Mouse (Mus musculus): Measurements from ENCODE around the gene Plaa. TPM values are rescaled to one million over a fixed set of nuclear protein-coding genes. Genes with fewer than 3 reads are reported as not detected.

The Plaa gene
- polyA plus RNA-seq, 1 experiment from 2014 or later = 55.6 TPM

DNA sequence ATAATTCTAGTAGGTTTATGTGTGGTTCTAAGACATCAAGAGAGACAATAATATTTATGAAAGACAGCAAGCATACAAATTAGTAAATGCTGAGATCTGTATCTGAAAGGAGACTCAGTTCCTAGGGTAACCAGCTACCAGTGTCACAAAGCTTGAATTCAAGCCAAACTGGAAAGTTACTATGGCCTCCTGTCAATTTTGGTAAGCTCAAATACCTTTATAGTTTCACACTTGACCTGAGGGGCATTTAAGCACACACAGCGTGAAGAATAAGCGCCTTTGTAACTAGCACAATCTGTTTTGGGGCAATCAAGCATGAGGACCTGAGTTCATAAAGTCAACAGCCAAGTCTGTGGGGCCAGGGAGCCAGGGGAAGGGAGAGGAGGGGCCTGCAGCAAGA lies 43.8 kb downstream of the Plaa start:
- Histone ChIP-seq H3K27me3 (ENCODE audit: control insufficient read depth, insufficient read depth, low read length) (no peaks in the 10 kb centered on the region), H3K27ac (ENCODE audit: low read length) (no peak overlapping the region), H3K9ac (ENCODE audit: low read length) (no peak overlapping the region), H3K4me1 (ENCODE audit: control insufficient read depth, insufficient read depth, low read length) (peaks cover 8% of the 10 kb centered on the region), H3K9me3 (replicated peaks; ENCODE audit: control insufficient read depth, low read length) (no peaks in the 10 kb centered on the region), H3K4me2 (ENCODE audit: low read depth, low read length) (no peak overlapping the region), H3K4me3 (replicated peaks; ENCODE audit: low read length) (no peak overlapping the region), H3K36me3 (ENCODE audit: control insufficient read depth, insufficient read depth, low read length) (no peaks in the 10 kb centered on the region)
- no peak for ATAC-seq (ENCODE audit: insufficient read depth, low FRiP score)
- 63% methylated on average over 2 of the region's 2 CpGs for WGBS

GRCm38 (mm10) chr4:94557145-94557544 lies 45.9 kb downstream of the Plaa start:
- Histone ChIP-seq H3K27ac (ENCODE audit: low read length) (no peak overlapping the region), H3K4me2 (ENCODE audit: low read depth, low read length) (no peak overlapping the region), H3K36me3 (ENCODE audit: control insufficient read depth, insufficient read depth, low read length) (no peaks in the 10 kb centered on the region), H3K4me1 (ENCODE audit: control insufficient read depth, insufficient read depth, low read length) (peaks cover 8% of the 10 kb centered on the region), H3K27me3 (ENCODE audit: control insufficient read depth, insufficient read depth, low read length) (no peaks in the 10 kb centered on the region), H3K4me3 (replicated peaks; ENCODE audit: low read length) (peak overlapping the region; percentile 94; the same call in 1 of the 2 replicates), H3K9ac (ENCODE audit: low read length) (no peak overlapping the region), H3K9me3 (replicated peaks; ENCODE audit: control insufficient read depth, low read length) (no peaks in the 10 kb centered on the region)
- no peak for ATAC-seq (ENCODE audit: insufficient read depth, low FRiP score)
- WGBS = 72% methylated on average over 7 of the region's 7 CpGs

DNA sequence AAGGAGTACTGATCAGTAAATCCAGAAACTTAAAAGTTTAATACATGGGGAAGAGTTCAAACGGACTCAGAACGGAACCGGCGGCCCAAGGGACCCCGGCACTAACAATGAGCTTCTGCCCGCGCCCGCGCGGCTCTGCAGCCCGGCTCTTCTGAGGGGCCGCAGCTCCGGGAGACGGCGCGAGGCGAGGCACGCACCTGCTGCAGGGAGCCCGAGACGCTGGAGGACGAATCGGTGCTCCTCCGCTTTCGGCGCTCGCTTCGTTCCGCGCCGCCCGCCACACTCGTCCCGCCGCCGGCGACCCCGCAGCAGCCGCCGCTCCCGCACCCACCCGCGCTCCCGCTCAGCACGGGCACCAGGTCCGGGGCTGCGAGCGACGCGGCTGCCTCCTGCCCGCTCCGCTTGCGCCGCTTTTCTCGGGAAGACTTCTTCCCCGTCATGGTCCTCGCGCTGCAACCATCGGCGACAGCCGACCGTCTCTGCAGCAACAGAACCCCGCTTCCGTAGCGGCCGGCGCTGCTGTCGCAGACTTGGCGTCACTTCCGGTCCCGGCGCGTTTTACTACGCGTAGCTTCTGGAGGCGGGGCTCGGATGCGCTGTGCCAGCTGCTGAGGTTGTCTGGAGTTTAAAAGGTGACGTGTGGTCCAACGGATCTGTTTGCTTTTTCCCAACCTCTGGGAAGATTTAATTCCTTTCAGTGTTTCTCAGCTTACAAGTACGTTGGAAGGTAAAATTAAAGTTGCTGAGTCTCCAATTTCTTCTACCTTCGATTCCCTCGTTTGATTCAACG lies 46.6 kb downstream of the Plaa start, which contains the start of the genes Gm10306 and Caap1:
Gene Gm10306 (plus strand): TSS at position 282 of the 790 bp plus-strand sequence.
Gene Caap1 (minus strand): TSS at position 532 of the 790 bp plus-strand sequence.
- Histone ChIP-seq H3K9ac (ENCODE audit: low read length) (peak within 1 kb of the TSS; percentile 86), H3K27ac (ENCODE audit: low read length) (peak within 1 kb of the TSS; percentile 58; the same call in 1 of the 2 replicates), H3K4me2 (ENCODE audit: low read depth, low read length) (peak within 1 kb of the TSS; percentile 71), H3K36me3 (ENCODE audit: control insufficient read depth, insufficient read depth, low read length) (no peaks in the 10 kb centered on the region), H3K4me1 (ENCODE audit: control insufficient read depth, insufficient read depth, low read length) (peaks cover 8% of the 10 kb centered on the region), H3K4me3 (replicated peaks; ENCODE audit: low read length) (peak within 1 kb of the TSS; percentile 94), H3K9me3 (replicated peaks; ENCODE audit: control insufficient read depth, low read length) (no peaks in the 10 kb centered on the region), H3K27me3 (ENCODE audit: control insufficient read depth, insufficient read depth, low read length) (no peaks in the 10 kb centered on the region)
- WGBS = under 1% methylated on average over 83 of the region's 83 CpGs
- peak; percentile 97 for ATAC-seq (ENCODE audit: insufficient read depth, low FRiP score)

DNA sequence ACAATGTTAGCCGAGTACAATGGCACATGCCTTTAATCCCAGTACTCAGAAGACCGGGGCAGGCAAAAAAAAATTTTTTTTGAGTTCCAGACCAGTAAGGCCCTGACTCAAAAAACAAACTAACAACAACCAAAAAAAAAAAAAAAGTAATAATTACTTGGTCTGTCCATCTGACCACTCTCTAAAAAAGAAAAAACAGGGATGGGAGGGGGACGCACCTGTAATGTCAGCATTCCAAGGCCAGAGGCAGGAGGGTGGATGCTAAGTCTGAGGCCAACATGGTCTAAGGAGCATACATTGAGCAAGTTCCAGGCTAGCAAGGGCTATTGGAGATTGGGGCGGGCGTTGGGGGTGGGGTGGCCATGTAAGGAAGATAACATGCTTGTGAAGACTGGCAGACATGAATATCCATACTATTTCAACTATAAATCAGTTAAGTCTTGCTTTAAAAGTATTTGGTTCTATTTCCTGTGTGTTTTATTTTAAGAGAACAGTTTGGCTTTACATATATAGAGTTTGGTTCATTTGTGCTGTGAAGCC lies 48.0 kb downstream of the Plaa start:
- Histone ChIP-seq H3K9ac (ENCODE audit: low read length) (no peak overlapping the region), H3K27me3 (ENCODE audit: control insufficient read depth, insufficient read depth, low read length) (no peaks in the 10 kb centered on the region), H3K4me3 (replicated peaks; ENCODE audit: low read length) (no peak overlapping the region), H3K4me1 (ENCODE audit: control insufficient read depth, insufficient read depth, low read length) (peaks cover 8% of the 10 kb centered on the region), H3K36me3 (ENCODE audit: control insufficient read depth, insufficient read depth, low read length) (no peaks in the 10 kb centered on the region), H3K9me3 (replicated peaks; ENCODE audit: control insufficient read depth, low read length) (no peaks in the 10 kb centered on the region), H3K27ac (ENCODE audit: low read length) (no peak overlapping the region), H3K4me2 (ENCODE audit: low read depth, low read length) (no peak overlapping the region)
- 82% methylated on average over 5 of the region's 5 CpGs for WGBS
- ATAC-seq (ENCODE audit: insufficient read depth, low FRiP score) = no peak

GRCm38 (mm10) chr4:94544321-94544720 lies 58.7 kb downstream of the Plaa start:
- Histone ChIP-seq H3K9ac (ENCODE audit: low read length) (no peak overlapping the region), H3K4me1 (ENCODE audit: control insufficient read depth, insufficient read depth, low read length) (no peaks in the 10 kb centered on the region), H3K27ac (ENCODE audit: low read length) (no peak overlapping the region), H3K27me3 (ENCODE audit: control insufficient read depth, insufficient read depth, low read length) (no peaks in the 10 kb centered on the region), H3K9me3 (replicated peaks; ENCODE audit: control insufficient read depth, low read length) (no peaks in the 10 kb centered on the region), H3K4me3 (replicated peaks; ENCODE audit: low read length) (no peak overlapping the region), H3K36me3 (ENCODE audit: control insufficient read depth, insufficient read depth, low read length) (no peaks in the 10 kb centered on the region), H3K4me2 (ENCODE audit: low read depth, low read length) (no peak overlapping the region)
- no peak for ATAC-seq (ENCODE audit: insufficient read depth, low FRiP score)
- 83% methylated on average over 7 of the region's 7 CpGs for WGBS

GRCm38 (mm10) chr4:94543041-94543440 lies 60.0 kb downstream of the Plaa start:
- no peaks in the 10 kb centered on the region for H3K4me1 ChIP-seq (ENCODE audit: control insufficient read depth, insufficient read depth, low read length)
- no peaks in the 10 kb centered on the region for H3K36me3 ChIP-seq (ENCODE audit: control insufficient read depth, insufficient read depth, low read length)
- H3K27ac ChIP-seq (ENCODE audit: low read length) = no peak overlapping the region
- H3K4me2 ChIP-seq (ENCODE audit: low read depth, low read length) = no peak overlapping the region
- H3K27me3 ChIP-seq (ENCODE audit: control insufficient read depth, insufficient read depth, low read length) = no peaks in the 10 kb centered on the region
- WGBS = 92% methylated on average over 4 of the region's 4 CpGs
- H3K9me3 ChIP-seq (replicated peaks; ENCODE audit: control insufficient read depth, low read length) = no peaks in the 10 kb centered on the region
- no peak overlapping the region for H3K9ac ChIP-seq (ENCODE audit: low read length)
- ATAC-seq (ENCODE audit: insufficient read depth, low FRiP score) = no peak
- H3K4me3 ChIP-seq (replicated peaks; ENCODE audit: low read length) = no peak overlapping the region

DNA sequence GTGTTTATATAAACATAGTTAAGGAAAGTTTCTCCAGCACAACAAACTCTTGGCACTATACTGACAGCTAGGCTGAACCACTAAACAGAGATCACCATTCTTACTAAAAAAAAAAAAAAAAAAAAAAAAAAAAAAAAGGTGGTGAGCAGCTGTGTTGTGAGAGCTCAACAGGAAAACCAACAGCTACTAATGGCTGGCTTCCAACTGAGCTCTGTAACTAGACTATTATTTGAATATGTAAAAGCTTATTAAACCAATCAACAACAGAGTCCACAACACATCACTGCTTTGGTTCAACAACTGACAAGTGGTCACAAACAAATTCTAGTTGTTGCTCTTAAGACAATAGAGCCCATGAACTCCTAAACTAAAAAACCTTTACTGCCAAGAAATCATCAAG lies 69.8 kb downstream of the Plaa start:
- no peak for ATAC-seq (ENCODE audit: insufficient read depth, low FRiP score)
- Histone ChIP-seq H3K27ac (ENCODE audit: low read length) (no peak overlapping the region), H3K9ac (ENCODE audit: low read length) (no peak overlapping the region), H3K4me3 (replicated peaks; ENCODE audit: low read length) (no peak overlapping the region), H3K27me3 (ENCODE audit: control insufficient read depth, insufficient read depth, low read length) (no peaks in the 10 kb centered on the region), H3K36me3 (ENCODE audit: control insufficient read depth, insufficient read depth, low read length) (no peaks in the 10 kb centered on the region), H3K4me1 (ENCODE audit: control insufficient read depth, insufficient read depth, low read length) (no peaks in the 10 kb centered on the region), H3K4me2 (ENCODE audit: low read depth, low read length) (no peak overlapping the region), H3K9me3 (replicated peaks; ENCODE audit: control insufficient read depth, low read length) (no peaks in the 10 kb centered on the region)

DNA sequence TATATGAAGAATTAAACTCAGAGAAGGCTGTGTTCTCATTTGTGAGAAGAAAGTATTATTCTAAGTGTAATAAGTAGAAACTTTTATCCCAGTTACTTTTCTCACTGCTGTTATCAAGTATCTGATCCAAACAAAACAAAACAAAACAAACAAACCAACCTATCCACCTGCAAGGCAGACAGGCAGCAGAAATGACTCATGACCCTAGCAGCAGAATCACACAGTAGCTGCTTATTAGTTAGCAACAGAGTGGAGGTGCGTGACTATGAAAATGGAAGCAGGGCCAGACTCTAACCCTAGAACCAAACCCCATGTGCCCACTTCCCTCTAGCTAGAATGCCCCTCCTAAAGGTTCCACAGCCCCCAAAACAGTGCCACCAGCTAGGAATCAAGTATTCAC lies 73.6 kb downstream of the Plaa start:
- Histone ChIP-seq H3K27me3 (ENCODE audit: control insufficient read depth, insufficient read depth, low read length) (no peaks in the 10 kb centered on the region), H3K4me3 (replicated peaks; ENCODE audit: low read length) (no peak overlapping the region), H3K27ac (ENCODE audit: low read length) (no peak overlapping the region), H3K9me3 (replicated peaks; ENCODE audit: control insufficient read depth, low read length) (no peaks in the 10 kb centered on the region), H3K4me2 (ENCODE audit: low read depth, low read length) (no peak overlapping the region), H3K9ac (ENCODE audit: low read length) (no peak overlapping the region), H3K36me3 (ENCODE audit: control insufficient read depth, insufficient read depth, low read length) (no peaks in the 10 kb centered on the region), H3K4me1 (ENCODE audit: control insufficient read depth, insufficient read depth, low read length) (no peaks in the 10 kb centered on the region)
- ATAC-seq (ENCODE audit: insufficient read depth, low FRiP score) = no peak
- 94% methylated on average over 1 of the region's 1 CpGs for WGBS

GRCm38 (mm10) chr4:94523321-94523720 lies 79.7 kb downstream of the Plaa start:
- H3K9ac ChIP-seq (ENCODE audit: low read length) = no peak overlapping the region
- no peaks in the 10 kb centered on the region for H3K27me3 ChIP-seq (ENCODE audit: control insufficient read depth, insufficient read depth, low read length)
- H3K9me3 ChIP-seq (replicated peaks; ENCODE audit: control insufficient read depth, low read length) = no peaks in the 10 kb centered on the region
- no peaks in the 10 kb centered on the region for H3K36me3 ChIP-seq (ENCODE audit: control insufficient read depth, insufficient read depth, low read length)
- H3K27ac ChIP-seq (ENCODE audit: low read length) = no peak overlapping the region
- H3K4me1 ChIP-seq (ENCODE audit: control insufficient read depth, insufficient read depth, low read length) = no peaks in the 10 kb centered on the region
- no peak overlapping the region for H3K4me2 ChIP-seq (ENCODE audit: low read depth, low read length)
- no peak for ATAC-seq (ENCODE audit: insufficient read depth, low FRiP score)
- no peak overlapping the region for H3K4me3 ChIP-seq (replicated peaks; ENCODE audit: low read length)

Data from stomach, embryonic 16.5 days (tissue).